Mouse (Mus musculus) mesoderm, embryonic 11.5 days (tissue): ENCODE measurements around the gene S1pr1.
A peak's percentile ranks its signal among the peaks of the same experiment; 100 is the strongest.

Source experiments
- DNase-seq: peaks from one replicate; pipeline ENCODE4 v3.0.0-alpha.2; 2012; ENCODE audit warnings: low read depth, low spot score

S1pr1 gene

DNA sequence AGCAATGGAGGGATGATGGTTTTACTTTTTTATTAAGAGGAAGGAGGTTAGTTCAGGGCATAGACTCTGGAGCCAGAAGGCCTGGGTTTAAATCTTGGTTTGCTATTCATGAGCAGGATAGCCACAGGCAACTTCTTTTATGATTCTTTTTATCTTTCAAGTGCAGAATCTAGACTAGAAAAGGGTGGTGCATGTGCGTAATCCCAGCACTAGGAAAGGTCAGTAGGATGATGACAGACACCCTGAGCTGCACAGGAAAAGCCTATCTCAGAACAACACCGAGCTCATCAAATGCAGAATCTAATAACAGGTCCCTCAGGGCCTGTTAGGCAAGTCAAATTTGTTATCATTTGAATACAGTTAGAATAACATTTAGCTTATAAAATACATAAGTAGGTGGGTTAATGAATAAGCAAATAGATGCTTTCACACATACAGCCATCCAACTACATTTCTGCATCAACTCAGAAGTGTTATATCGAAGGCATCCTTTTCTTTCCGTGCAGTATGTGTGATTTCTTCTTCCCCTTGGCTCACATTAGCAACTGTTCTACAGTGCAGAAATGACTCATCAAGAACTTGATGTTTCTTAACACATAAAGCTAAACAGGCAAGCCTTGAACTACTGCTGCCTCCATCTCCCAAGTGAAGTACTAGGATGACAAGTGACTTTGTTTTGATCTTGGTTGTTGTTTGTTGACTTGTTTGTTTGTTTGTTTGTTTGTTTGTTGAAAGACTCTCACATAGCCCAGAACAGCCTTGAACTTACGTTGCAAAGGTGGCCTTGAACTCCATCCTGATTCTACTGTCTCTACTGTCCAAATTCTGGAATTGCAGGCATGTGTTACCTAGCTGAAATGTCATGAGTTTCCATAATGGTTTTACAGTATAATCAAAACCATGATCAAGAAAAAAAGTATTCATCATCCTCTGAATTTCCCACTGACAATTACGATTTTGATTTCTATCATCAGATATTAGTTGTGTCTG lies 39.0 kb downstream of the S1pr1 start:
- DNase-seq, result no peak

DNA sequence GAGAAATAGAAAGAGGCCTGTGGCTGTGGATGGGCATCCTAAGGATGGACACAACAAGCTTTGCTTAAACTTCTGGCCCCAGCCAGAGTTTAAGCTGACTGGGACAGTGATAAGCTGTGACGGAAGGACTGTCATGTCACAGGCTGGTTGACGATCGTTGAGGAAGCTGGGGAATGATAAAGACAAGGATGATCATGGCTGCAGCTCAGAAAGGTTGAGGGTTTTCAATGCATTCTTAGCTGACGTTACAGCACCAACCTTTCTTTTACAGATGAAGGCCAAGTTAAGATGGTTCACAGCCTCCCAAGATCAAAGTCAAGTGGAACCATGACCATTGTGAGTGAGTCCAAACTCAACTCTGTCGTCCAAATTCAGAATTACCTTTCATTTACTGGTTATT lies 40.2 kb downstream of the S1pr1 start:
- no peak for DNase-seq

DNA sequence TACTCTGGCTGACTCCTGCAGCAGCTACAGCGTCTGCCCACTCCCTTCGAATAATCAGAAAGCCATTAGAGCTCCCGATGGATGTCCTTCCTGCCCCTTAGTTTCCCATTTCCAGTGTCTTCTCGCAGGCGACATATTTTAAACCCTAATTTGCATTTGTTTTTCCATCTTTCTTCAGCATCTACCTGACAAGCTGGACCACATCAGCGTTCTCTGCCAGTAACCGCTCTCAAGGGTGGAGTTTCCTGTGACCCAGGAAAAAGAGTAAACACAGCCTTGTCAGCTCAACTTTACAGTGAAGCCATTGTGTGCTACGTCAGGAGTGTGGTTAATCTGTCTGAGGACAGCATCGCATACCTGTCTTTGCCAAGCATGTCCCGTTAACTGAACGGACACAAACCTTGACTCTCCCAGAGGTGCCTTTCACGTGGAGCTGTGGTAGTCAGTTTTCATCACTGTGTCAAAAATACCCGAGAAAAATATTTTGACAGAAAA lies 41.2 kb downstream of the S1pr1 start:
- no peak for DNase-seq

DNA sequence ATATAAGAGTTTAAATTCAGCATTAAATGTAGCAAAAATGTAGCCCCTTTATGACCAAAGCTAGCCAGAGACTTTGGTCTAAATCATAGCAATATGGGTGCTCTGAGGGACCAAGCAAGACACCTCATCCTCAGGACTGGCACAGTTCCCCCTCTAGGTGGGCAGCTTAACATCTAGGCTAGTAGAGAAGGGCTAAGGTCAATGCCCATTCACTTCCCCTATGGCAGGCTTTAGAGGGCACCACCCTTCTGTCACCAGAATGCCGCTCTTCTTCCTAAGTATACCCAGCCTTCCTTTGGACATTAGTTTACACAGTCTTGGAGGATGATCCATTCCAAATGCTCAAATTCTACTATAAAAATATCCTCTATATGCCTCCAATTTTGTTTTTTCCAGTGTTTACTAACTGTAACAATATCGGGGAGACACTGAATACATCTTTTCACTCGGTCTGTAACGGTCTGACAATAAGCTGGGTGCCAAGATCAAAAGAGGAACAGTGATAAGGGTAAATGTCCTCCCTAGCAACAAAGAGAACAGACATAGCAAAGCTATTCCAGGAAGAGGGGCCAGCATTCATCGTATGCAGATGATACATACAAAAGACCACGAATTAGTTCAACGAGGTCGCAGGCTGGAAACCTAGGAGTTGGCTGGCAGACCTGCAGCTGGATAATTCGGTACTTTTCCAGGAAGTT lies 41.8 kb downstream of the S1pr1 start:
- no peak for DNase-seq

DNA sequence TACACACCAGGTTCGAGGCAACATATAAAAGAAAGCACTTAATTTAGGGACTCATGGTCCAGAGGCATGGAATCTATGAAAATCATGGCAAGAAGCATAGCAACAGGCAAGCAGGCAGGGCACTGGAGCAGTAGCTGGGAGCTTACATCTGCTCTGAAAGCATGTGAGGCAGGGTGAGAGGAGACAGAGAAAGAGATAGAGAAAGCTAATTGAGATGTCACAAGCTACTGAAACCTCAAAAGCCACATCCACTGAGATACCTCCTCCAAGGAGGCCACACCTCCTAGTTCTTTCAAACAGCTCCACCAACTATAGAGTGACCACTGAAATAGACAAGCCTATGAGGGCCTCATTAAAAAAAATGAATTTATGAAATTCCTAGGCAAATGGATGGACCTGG lies 45.6 kb downstream of the S1pr1 start:
- DNase-seq, result no peak

DNA sequence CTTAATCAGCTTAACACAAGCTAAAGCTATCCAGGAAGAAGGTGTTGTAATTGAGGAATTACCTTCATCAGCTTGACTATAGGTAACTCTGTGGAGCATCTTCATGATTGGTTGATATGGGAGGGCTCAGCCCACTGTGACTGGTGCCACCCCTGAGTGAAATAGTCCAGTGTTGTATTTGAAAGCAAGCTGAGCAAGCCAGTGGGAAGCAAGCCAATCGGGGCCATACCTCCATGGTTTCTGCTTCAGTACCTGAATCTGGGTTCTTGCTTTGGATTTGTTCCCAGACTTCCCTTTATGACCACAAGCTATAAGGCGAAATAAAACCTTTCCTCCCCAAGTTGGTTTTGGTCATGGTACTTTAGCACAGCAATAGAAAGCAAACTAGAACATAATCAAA lies 47.7 kb downstream of the S1pr1 start:
- no peak for DNase-seq

DNA sequence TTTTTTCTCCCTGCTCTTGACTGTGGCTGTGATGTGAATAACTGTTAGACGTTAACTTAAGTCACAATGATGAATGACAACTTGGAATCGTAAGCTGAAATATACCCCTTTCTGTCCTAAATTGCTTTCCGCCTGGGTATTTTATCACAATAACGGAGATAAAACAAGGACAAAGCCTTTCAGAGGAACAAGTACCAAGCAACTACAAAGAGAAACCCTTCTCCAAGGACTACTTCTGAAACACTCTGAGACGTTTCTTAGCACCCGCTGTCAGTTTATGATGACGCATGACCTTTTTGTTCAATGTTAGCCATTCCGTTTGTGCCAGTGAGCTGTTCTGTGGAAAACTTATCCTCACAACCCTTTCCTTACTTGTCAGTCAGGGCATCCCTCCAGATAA lies 48.3 kb downstream of the S1pr1 start:
- no peak for DNase-seq

DNA sequence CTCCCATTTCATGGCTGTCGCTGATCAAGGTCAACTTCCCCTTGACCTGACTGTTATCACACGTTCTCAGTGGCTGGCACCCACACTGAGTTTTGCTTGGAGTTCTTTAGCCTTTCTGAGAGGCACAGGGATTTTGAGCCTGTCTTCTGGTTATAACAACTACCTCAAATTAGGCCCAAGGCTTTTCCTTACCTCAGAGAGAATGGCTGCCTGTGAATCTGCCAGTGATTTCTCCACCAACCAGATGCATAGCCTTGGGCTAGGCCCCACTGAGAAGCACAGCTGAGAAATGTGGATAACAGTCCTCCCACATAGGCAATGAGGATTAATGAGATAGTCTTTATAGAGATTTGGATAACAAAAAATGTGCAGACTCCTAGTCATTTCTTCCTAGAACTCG lies 50.4 kb downstream of the S1pr1 start:
- DNase-seq, result no peak

DNA sequence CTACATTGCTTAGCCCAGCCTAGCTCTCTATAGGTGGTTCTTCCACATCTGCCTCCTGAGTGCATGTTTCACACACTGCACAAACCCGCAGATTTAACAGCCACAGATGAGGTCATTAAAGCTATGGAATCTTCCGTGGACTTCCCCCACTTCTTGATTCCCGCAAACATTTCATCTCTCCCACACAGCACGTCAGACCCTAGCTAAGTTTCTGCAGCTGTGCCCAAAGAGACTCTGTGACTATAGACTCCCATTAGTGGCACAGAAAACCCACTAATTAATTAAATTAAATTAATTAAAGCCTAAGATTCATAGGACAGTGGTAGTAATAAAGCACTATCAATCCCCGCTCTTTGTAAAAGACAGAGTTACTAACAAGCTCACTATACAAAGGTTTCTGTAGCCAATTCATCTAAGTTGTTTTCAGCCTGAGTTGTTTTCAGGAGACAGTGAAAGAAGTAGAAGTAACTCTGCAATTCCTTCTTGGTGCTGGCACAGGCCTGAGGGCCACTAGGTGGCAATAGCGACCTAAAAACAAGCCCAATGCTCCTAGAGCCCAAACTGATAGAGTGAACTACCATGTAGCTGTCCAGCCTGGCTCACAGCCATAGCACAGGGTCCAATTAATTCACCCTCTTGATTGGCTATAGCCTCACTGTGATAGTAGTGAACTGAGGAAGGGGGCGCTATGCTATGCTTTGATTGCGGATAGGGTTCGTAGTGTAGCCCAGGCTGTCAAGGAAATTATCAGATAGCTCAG lies 54.0 kb downstream of the S1pr1 start:
- peak; percentile 79 for DNase-seq
